Mouse (Mus musculus) right cerebral cortex, postnatal 36 days (tissue): ENCODE data around the gene Fads3.

Experiments
- DNase-seq, 2 experiments: peaks; one replicate each; pipeline ENCODE4 v3.0.0; 2022; ENCODE audit warnings: low spot score in 2 of 2, mixed read lengths in 1 of 2

The Fads3 gene

DNA sequence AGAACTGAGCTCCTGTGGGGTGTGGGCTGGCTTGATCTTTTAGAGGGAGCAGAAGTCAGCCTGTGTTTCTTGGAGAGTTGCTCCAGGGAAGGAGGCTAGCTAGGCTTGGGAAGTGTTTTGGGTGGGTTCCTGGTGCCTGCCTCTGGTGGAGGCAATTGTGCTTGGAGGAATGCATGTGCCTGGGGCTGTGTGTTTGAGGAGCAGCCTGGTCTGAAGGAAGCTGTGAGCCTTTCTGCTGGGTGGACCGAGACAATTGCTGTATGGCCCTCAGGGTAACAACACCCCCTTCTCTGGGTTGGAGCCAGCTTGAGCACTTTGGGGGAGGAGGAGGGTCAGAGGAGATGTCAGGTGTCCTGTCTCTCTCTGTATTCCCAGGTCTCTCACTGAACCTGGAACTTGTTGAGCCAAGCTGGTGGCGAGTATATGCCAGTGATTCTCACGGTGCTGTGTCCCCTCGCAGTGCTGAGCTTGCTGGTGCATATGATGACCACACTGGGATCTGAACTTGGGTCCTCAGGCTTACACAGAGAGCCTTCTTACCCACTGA lies 22.1 kb upstream of the Fads3 start:
- DNase-seq, result no peak

GRCm38 (mm10) chr19:10021981-10022380 lies 19.4 kb upstream of the Fads3 start:
- no peak for DNase-seq

- DNase-seq, result no peak
Observed at GRCm38 (mm10) chr19:10022414-10023303, 18.7 kb upstream of the Fads3 start.

GRCm38 (mm10) chr19:10023304-10023758 lies 18.0 kb upstream of the Fads3 start:
- DNase-seq, result no peak

DNA sequence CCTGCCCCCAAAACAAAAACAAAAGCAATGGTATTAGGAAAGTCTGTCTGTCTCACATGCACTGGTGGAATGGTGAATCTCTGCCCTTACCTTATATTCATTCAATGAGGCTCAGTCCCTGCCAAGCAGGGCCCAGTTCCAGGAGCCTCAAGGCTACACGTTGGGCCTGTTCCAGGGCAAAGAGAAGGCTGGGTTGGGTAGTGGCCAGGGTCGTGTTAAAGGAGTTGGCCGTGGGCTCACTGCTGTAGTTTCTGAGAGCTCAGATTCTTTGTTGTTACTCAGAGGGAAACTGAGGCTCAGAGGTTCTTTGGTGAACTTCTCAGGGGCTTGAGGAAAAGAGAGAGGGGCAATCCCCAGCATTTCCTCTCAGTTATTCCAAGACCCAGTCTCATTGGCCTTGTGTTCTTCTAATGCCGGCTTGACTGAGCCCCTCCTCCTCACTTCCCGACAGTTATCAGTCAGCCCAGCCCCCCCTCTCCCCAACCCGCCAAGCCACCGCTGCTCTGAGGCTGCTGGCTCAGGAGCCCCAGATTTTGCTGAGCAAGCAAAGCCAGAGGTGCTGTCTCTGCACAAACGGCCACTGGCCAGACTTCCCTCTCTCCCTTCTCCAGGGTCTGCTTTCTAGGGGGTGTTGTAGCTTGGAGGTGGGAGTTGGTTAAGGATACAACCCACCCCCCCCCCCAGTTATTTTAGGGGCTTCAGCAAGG lies 16.0 kb upstream of the Fads3 start:
- DNase-seq, result peak in 1 of 2 experiments; percentile 40

DNA sequence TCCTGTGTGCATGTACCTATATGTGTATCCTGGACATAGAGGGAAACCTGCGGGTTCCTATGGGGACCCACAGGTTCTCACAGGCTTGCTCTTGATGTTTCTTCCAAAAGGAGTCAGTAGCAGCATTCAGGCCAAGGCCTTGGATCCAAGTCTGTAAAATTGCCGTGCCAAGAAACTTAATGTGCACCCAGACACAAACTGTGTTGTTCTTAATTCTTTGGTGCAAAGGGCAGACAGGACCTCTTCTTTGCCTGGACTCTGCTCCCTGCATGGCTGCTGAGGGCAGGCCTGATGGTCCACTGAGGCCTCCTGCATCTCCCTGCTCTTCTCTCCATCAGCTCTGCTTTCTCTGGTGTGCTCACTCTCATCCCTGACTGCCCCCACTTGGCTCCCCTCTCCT lies 11.6 kb upstream of the Fads3 start:
- no peak for DNase-seq

GRCm38 (mm10) chr19:10033211-10033973 lies 8.0 kb upstream of the Fads3 start:
- peak in 1 of 2 experiments; percentile 32 for DNase-seq

DNA sequence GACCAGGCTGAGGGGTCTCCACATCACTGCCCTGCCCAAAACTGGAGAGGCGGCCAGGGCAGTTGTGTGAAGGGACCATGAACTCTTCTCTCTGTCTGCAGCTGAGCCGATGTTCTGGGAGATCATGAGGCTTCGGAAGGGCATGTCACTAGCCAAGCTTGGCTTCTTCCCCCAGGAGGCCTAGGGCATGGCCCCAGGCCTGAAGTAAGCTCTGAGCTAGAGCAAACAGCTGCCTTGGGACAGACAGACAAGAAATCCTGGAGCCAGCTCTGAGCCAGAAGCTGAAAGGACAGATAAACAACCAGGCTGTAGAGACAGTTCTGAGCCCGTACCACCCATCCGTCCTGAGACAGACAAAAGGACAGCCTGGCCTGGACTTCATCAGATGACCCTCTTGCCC lies 7.0 kb upstream of the Fads3 start:
- DNase-seq, result no peak

DNA sequence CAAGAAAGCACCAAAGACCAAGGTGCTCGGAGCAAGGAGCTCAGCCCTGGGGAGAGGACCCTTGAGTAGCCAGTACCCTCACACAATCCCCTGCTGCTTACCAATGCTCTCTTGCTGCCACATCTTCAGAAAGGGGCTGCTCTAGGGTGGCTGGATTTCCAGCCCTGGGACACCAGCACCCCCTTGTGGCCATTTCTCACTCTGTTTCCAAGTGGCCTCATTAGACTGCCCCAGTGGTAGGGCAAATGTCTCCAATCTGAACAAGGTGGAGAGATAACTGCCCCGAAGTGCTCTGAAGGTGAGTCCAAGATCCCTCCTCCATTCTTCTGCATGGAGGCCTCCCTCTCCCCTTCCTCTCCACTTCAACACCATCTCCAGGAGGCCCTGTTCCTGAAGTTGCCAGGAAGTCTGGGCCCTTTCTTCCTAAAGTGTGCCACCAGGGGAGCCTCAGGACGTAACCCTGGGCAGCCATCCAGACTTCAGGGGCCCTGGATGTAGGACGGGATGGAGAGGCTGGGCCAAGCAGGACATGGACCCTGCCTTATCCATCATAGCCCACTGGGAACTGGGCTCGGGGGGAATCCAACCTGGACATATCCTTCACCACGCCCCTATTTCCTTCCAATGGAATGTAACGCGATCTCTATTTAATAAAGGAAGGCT lies 6.5 kb upstream of the Fads3 start:
- DNase-seq, result peak in 1 of 2 experiments; percentile 61

DNA sequence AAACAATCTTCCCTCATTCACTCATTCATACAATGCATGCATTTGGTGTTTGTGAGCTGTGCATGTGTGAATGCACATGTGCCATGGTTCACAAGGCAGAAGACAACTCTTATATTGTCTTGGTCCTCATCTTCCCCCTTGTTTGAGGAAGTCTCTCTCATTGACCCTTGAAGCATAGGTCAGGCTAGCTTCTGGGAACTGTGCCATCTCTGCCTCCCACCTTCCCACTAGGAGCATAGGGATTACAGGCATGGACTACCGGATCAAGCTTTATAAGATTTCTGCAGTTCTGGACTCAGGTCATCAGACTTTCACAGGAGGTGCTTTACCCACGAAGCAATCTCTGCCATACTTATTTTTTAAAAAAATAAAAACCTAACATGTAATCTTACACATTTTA lies 3.8 kb upstream of the Fads3 start:
- DNase-seq, result no peak

GRCm38 (mm10) chr19:10038364-10038763 lies 3.0 kb upstream of the Fads3 start:
- no peak for DNase-seq

DNA sequence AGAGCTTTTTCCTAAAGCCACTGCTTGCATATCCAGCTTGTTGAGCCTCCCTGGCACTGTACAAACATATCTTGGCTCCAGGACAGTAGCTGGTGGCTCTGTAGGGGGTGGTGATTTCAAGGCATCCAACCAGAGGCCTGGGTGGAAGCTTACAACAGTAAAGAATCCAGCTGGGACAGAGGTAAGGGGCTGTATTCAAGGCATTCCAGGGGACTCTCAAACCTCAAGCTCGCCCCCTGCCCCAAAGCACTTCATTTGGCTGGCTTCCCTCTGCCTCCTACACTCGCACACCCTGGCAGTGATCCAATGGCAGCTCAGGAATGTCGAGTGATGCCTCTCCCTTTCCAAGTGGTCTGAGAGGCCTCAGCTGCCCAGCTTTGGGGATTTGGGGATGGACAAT lies 2.5 kb upstream of the Fads3 start:
- DNase-seq, result no peak

- DNase-seq, result no peak
Observed at GRCm38 (mm10) chr19:10039615-10040014, 1.8 kb upstream of the Fads3 start.

GRCm38 (mm10) chr19:10040866-10041387 lies 442 bp upstream of the Fads3 start:
- no peak for DNase-seq

DNA sequence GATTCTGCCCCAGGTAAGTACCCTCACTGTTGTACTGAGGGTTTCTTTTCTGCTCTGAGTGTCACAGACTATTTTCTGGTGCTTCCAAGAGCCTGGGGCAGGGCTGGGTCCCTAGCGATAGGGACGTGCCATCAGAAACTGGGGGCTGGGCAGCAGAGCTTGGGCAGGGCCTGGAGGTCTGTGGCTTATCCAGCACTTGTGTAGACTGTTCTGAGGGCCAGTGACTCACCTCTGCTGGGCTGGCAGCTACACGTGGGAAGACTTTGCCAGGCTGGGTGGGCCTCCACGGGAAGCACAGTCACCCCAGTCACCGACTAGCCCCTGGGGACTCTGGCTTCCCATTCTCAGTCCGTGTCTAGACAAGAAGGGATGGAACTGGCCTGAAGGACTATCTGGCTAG lies 863 bp downstream of the Fads3 start:
- no peak for DNase-seq

DNA sequence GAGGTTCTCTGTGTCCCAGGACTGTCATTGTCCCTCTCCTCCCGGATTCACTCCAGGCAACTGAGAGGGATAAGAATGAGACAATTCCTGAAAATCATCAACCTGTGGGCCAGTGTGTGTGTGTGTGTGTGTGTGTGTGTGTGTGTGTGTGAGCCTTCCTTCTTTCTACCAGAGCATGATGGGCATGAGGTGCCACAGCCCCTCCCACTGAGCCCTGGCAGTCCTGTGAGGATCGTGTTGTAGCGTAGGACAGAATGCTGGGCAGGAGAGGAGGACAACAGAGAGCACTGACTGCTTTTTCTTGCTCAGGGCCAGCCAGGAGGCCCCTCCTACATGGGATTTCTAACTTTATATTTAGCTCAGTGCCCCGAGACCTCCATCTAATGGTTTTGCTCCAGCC lies 1.4 kb downstream of the Fads3 start:
- no peak for DNase-seq

DNA sequence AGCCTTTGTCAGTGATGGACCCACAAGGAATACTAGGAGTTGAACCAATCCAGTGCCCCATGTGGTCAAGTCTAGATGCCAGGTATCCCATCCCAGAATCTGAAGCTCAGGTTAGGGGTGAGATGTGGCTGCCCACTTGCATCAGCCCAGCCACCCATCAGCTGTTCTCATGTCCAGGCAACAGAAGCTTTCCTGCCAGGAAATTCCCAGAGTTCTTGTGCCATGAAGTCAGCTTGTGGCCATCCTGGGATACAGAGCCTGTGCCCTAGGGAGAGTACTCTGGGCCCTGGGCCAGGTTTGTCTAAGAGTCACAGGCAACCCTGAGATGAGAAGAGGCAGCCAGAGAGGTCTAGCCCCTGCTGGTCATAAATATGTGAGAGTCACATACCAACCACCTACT lies 2.3 kb downstream of the Fads3 start:
- DNase-seq, result no peak

- no peak for DNase-seq
Observed at GRCm38 (mm10) chr19:10045707-10046106, 4.3 kb downstream of the Fads3 start.

GRCm38 (mm10) chr19:10046346-10046745 lies 5.0 kb downstream of the Fads3 start:
- DNase-seq, result no peak

DNA sequence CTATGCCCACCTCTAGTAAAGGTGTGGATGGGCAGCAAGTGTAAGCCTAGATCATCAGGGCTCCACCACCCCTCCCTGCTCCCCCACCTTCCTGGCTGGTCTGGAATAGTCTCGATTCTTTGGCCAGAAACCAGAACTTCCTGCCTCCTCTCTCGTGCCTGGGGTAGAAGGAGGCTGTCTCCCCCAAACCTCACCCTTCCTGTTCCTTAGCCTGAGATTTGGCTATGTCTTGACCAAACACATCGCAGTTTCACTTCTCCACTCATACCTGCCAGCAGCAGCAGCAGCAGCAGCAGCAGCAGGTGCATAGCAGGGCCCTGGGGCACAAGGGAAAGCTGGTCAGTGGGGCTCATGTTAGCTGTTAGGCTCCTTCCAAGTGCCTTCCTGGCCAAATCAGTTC lies 5.6 kb downstream of the Fads3 start:
- no peak for DNase-seq

- DNase-seq, result no peak
Observed at GRCm38 (mm10) chr19:10049533-10049932, 8.2 kb downstream of the Fads3 start.
